Mouse (Mus musculus) liver, embryonic 11.5 days (tissue): ENCODE measurements around the gene Egf. TPM values are rescaled to one million over a fixed set of nuclear protein-coding genes. Genes with fewer than 3 reads are reported as not detected.
A peak's percentile ranks its signal among the peaks of the same experiment; 100 is the strongest.

Experiments
- ATAC-seq: fragments of 200-750 bp; cut with Nextera tagmentation; replicated peaks from 2 replicates; pipeline ENCODE4 v1.8.0; 2017; ENCODE audit warnings: moderate number of reproducible peaks, mild to moderate bottlenecking, moderate TSS enrichment, moderate library complexity; ENCODE audit not compliant: low FRiP score
- DNase-seq: peaks from one replicate; pipeline ENCODE4 v3.0.0-alpha.2; 2017; ENCODE audit warnings: low spot score
- H3K27ac ChIP-seq: fragments of 300-500 bp; sonication (generic); 2 replicates; pipeline ENCODE4 v1.5.1; 2014; ENCODE audit warnings: mild to moderate bottlenecking, low read depth, low read length, control low read depth
- H3K27me3 ChIP-seq: fragments of 300-500 bp; sonication (generic); replicated peaks from 2 replicates; pipeline ENCODE4 v1.6.1; 2014; ENCODE audit warnings: low read length, mixed read lengths; ENCODE audit not compliant: control insufficient read depth, insufficient read depth
- H3K36me3 ChIP-seq: fragments of 300-500 bp; sonication (generic); 2 replicates; pipeline ENCODE4 v1.6.1; 2014; ENCODE audit warnings: mild to moderate bottlenecking, low read length, moderate library complexity, mixed read lengths; ENCODE audit not compliant: control insufficient read depth, insufficient read depth
- H3K4me1 ChIP-seq: fragments of 300-500 bp; sonication (generic); replicated peaks from 2 replicates; pipeline ENCODE4 v1.6.1; 2014; ENCODE audit warnings: low read length, mixed read lengths; ENCODE audit not compliant: control insufficient read depth, insufficient read depth
- H3K4me2 ChIP-seq: fragments of 300-500 bp; sonication (generic); 2 replicates; pipeline ENCODE4 v1.6.1; 2014; ENCODE audit warnings: mild to moderate bottlenecking, control low read depth, moderate library complexity
- H3K4me3 ChIP-seq: fragments of 300-500 bp; sonication (generic); 2 replicates; pipeline ENCODE4 v1.5.1; 2014; ENCODE audit warnings: low read depth, low read length, control low read depth
- H3K9ac ChIP-seq: fragments of 300-500 bp; sonication (generic); 2 replicates; pipeline ENCODE4 v1.6.1; 2014; ENCODE audit warnings: low read depth, low read length, control low read depth
- H3K9me3 ChIP-seq: fragments of 300-500 bp; sonication (generic); 2 replicates; pipeline ENCODE4 v1.6.1; 2016; ENCODE audit warnings: low read length, inconsistent platforms, mixed read lengths; ENCODE audit not compliant: control insufficient read depth
- WGBS: fragments of 180-500 bp; shearing (Covaris S2); extraction: QIAGEN DNeasy Blood & Tissue Kit; methylation state at CpG from one replicate; pipeline ENCODE4 v1.1.7; 2014; 5-methylcytosine and 5-hydroxymethylcytosine counted together
- polyA plus RNA-seq: library from polyadenylated mRNA; unstranded; fragments of >200 nt; fragmentation: Nextera tagmentation; extraction: Ambion mirVana; gene quantifications from 2 replicates; pipeline ENCODE4 v1.2.1, GENCODE M21; 2014

The Egf gene
- polyA plus RNA-seq, 1 experiment from 2014 or later = 1.4 TPM

- no peak overlapping the region for H3K4me2 ChIP-seq
- no peak for ATAC-seq
- no peaks in the 10 kb centered on the region for H3K27me3 ChIP-seq
- 79% methylated on average over 10 of the region's 10 CpGs for WGBS
- no peaks in the 10 kb centered on the region for H3K4me1 ChIP-seq
- H3K9me3 ChIP-seq = no peaks in the 10 kb centered on the region
- DNase-seq = no peak
- H3K27ac ChIP-seq = no peak overlapping the region
- no peaks in the 10 kb centered on the region for H3K36me3 ChIP-seq
- no peak overlapping the region for H3K4me3 ChIP-seq
- no peak overlapping the region for H3K9ac ChIP-seq
Observed at GRCm38 (mm10) chr3:129640211-129641000, 114.7 kb downstream of the Egf start.

GRCm38 (mm10) chr3:129639701-129640100, 115.4 kb downstream of the Egf start:
- Histone ChIP-seq H3K27me3 (no peaks in the 10 kb centered on the region), H3K27ac (no peak overlapping the region), H3K9me3 (no peaks in the 10 kb centered on the region), H3K4me3 (no peak overlapping the region), H3K4me2 (no peak overlapping the region), H3K9ac (no peak overlapping the region), H3K4me1 (no peaks in the 10 kb centered on the region), H3K36me3 (no peaks in the 10 kb centered on the region)
- 67% methylated on average over 5 of the region's 5 CpGs for WGBS
- ATAC-seq (no peak), DNase-seq (no peak)

GRCm38 (mm10) chr3:129637446-129637845, 117.7 kb downstream of the Egf start:
- Histone ChIP-seq H3K9me3 (no peaks in the 10 kb centered on the region), H3K4me3 (no peak overlapping the region), H3K4me2 (no peak overlapping the region), H3K36me3 (no peaks in the 10 kb centered on the region), H3K9ac (no peak overlapping the region), H3K27ac (no peak overlapping the region), H3K27me3 (no peaks in the 10 kb centered on the region), H3K4me1 (no peaks in the 10 kb centered on the region)
- ATAC-seq (no peak), DNase-seq (no peak)
- WGBS = 83% methylated on average over 6 of the region's 6 CpGs

- DNase-seq (no peak), ATAC-seq (0 out of 2 replicates have a peak, but pooled peaks have one; percentile 16)
- no peak overlapping the region for H3K4me3 ChIP-seq
Observed at GRCm38 (mm10) chr3:129634260-129634901, 120.7 kb downstream of the Egf start.

GRCm38 (mm10) chr3:129633518-129633917, 121.6 kb downstream of the Egf start:
- no peaks in the 10 kb centered on the region for H3K4me1 ChIP-seq
- H3K27me3 ChIP-seq = no peaks in the 10 kb centered on the region
- H3K4me2 ChIP-seq = no peak overlapping the region
- H3K27ac ChIP-seq = no peak overlapping the region
- ATAC-seq (peak; percentile 83), DNase-seq (peak; percentile 46)
- WGBS = 34% methylated on average over 8 of the region's 8 CpGs
- no peak overlapping the region for H3K4me3 ChIP-seq
- no peaks in the 10 kb centered on the region for H3K9me3 ChIP-seq
- no peak overlapping the region for H3K9ac ChIP-seq
- peaks cover 2% of the 10 kb centered on the region; the same call in 1 of the 2 replicates for H3K36me3 ChIP-seq

More at GRCm38 (mm10) chr3:129634260-129634901, 120.7 kb downstream of the Egf start:
- H3K27me3 ChIP-seq = no peaks in the 10 kb centered on the region
- WGBS = 87% methylated on average over 11 of the region's 11 CpGs
- no peaks in the 10 kb centered on the region for H3K9me3 ChIP-seq
- no peaks in the 10 kb centered on the region; the same call in 1 of the 2 replicates for H3K36me3 ChIP-seq
- no peak overlapping the region for H3K9ac ChIP-seq
- no peak overlapping the region for H3K4me2 ChIP-seq
- no peaks in the 10 kb centered on the region for H3K4me1 ChIP-seq
- H3K27ac ChIP-seq = no peak overlapping the region

GRCm38 (mm10) chr3:129631857-129632256, 123.3 kb downstream of the Egf start:
- no peak for DNase-seq
- peak; percentile 70; the same call in 1 of the 2 replicates for ATAC-seq
- WGBS = 68% methylated on average over 5 of the region's 5 CpGs
- Histone ChIP-seq H3K9ac (no peak overlapping the region), H3K4me1 (no peaks in the 10 kb centered on the region), H3K9me3 (no peaks in the 10 kb centered on the region), H3K4me3 (no peak overlapping the region), H3K27ac (no peak overlapping the region), H3K4me2 (no peak overlapping the region), H3K27me3 (no peaks in the 10 kb centered on the region), H3K36me3 (peaks cover 2% of the 10 kb centered on the region; the same call in 1 of the 2 replicates)

- no peak overlapping the region for H3K4me2 ChIP-seq
- H3K4me1 ChIP-seq = no peaks in the 10 kb centered on the region
- no peak overlapping the region for H3K9ac ChIP-seq
- WGBS = 85% methylated on average over 1 of the region's 1 CpGs
- no peaks in the 10 kb centered on the region for H3K9me3 ChIP-seq
- no peak for DNase-seq
- no peak for ATAC-seq
- H3K27me3 ChIP-seq = no peaks in the 10 kb centered on the region
- no peak overlapping the region for H3K27ac ChIP-seq
- peaks cover 2% of the 10 kb centered on the region; the same call in 1 of the 2 replicates for H3K36me3 ChIP-seq
- H3K4me3 ChIP-seq = no peak overlapping the region
Observed at GRCm38 (mm10) chr3:129631018-129631417, 124.1 kb downstream of the Egf start.
